Mouse (Mus musculus): ENCODE measurements around the gene Slc51a.

GRCm38 (mm10) chr16:32436657-32437056 is 51.0 kb downstream of the Slc51a start:
- TF ChIP-seq POLR2A (IDR thresholded peaks at IDR 0.05; ENCODE audit: low read depth, low read length) = no peak
- no peak for TF ChIP-seq CTCF (IDR thresholded peaks at IDR 0.05; ENCODE audit: borderline replicate concordance, insufficient read depth, low read length)

Measured in embryonic fibroblast, embryonic 13.5 days (primary cell).